In genomic region chr2:144331401-144332302, GRCm38 (mm10) we compare ENCODE assay signal across 8 mouse cellular contexts. TPM values are rescaled to one million over a fixed set of nuclear protein-coding genes. Genes with fewer than 3 reads are reported as not detected.
DNase-seq lines count a peak whose midpoint lies in the region; ATAC-seq and TF ChIP-seq lines count a peak whose summit lies in the region.

Ovol2 (minus strand) TSS chr2:144332146.

- WGBS in embryonic facial prominence, embryonic 11.5 days, result under 1% methylated on average over 62 of the region's 62 CpGs
- WGBS in hindbrain, embryonic 15.5 days, result under 1% methylated on average over 62 of the region's 62 CpGs
- WGBS in limb, embryonic 15.5 days, result 1% methylated on average over 62 of the region's 62 CpGs
- WGBS in midbrain, postnatal 0 days, result 1% methylated on average over 61 of the region's 62 CpGs

- no peaks in the 10 kb centered on the region for H3K9me3 ChIP-seq in embryonic facial prominence, embryonic 11.5 days (replicated peaks; ENCODE audit: control insufficient read depth, low read length)
- no peaks in the 10 kb centered on the region for H3K9me3 ChIP-seq in hindbrain, embryonic 15.5 days
- H3K9me3 ChIP-seq in limb, embryonic 15.5 days, result no peaks in the 10 kb centered on the region
- no peaks in the 10 kb centered on the region for H3K9me3 ChIP-seq in midbrain, postnatal 0 days (ENCODE audit: low read length)

- no peaks in the 10 kb centered on the region for H3K36me3 ChIP-seq in embryonic facial prominence, embryonic 11.5 days (replicated peaks; ENCODE audit: control insufficient read depth, insufficient read depth, low read depth, low read length)
- H3K36me3 ChIP-seq in hindbrain, embryonic 15.5 days, result no peaks in the 10 kb centered on the region
- H3K36me3 ChIP-seq in limb, embryonic 15.5 days, result no peaks in the 10 kb centered on the region
- no peaks in the 10 kb centered on the region for H3K36me3 ChIP-seq in midbrain, postnatal 0 days (ENCODE audit: insufficient read depth, low read length)

- peak within 1 kb of the TSS; percentile 37 for H3K9ac ChIP-seq in embryonic facial prominence, embryonic 11.5 days (replicated peaks; ENCODE audit: low read length)
- peak within 1 kb of the TSS; percentile 34; the same call in 1 of the 2 replicates for H3K9ac ChIP-seq in hindbrain, embryonic 15.5 days
- peak within 1 kb of the TSS; percentile 39 for H3K9ac ChIP-seq in limb, embryonic 15.5 days
- peak within 1 kb of the TSS; percentile 9; the same call in 1 of the 2 replicates for H3K9ac ChIP-seq in midbrain, postnatal 0 days (replicated peaks; ENCODE audit: low read length, poor library complexity, severe bottlenecking)

- H3K27me3 ChIP-seq in embryonic facial prominence, embryonic 11.5 days (ENCODE audit: control insufficient read depth, insufficient read depth, low read length), result peaks cover 44% of the 10 kb centered on the region
- H3K27me3 ChIP-seq in hindbrain, embryonic 15.5 days, result peaks cover 82% of the 10 kb centered on the region
- H3K27me3 ChIP-seq in limb, embryonic 15.5 days, result peaks cover 71% of the 10 kb centered on the region
- peaks cover 55% of the 10 kb centered on the region for H3K27me3 ChIP-seq in midbrain, postnatal 0 days (ENCODE audit: insufficient read depth, low read length)

- peak; percentile 28 for DNase-seq in right cerebral cortex, adult 18-20 months
- DNase-seq in right cerebral cortex, adult 2 months (ENCODE audit: low spot score in 2 of 2), result no peak
- DNase-seq in embryonic facial prominence, embryonic 11.5 days (ENCODE audit: low spot score), result peak; percentile 62
- DNase-seq in midbrain, postnatal 0 days (ENCODE audit: low spot score), result no peak
- no peak for DNase-seq in c-Kit-positive CD71-positive TER-119-positive erythroid progenitor cells, embryonic 14.5 days (ENCODE audit: low spot score)

- H3K27ac ChIP-seq in embryonic facial prominence, embryonic 11.5 days (replicated peaks; ENCODE audit: low read depth, low read length), result no peak within 1 kb of the TSS
- H3K27ac ChIP-seq in hindbrain, embryonic 15.5 days (replicated peaks), result no peak within 1 kb of the TSS
- H3K27ac ChIP-seq in limb, embryonic 15.5 days, result no peak within 1 kb of the TSS
- no peak within 1 kb of the TSS for H3K27ac ChIP-seq in midbrain, postnatal 0 days (ENCODE audit: low read depth, low read length)

- H3K4me2 ChIP-seq in embryonic facial prominence, embryonic 11.5 days (ENCODE audit: low read depth, low read length), result peak within 1 kb of the TSS; percentile 85
- peak within 1 kb of the TSS; percentile 96 for H3K4me2 ChIP-seq in hindbrain, embryonic 15.5 days
- peak within 1 kb of the TSS; percentile 99 for H3K4me2 ChIP-seq in limb, embryonic 15.5 days
- H3K4me2 ChIP-seq in midbrain, postnatal 0 days (ENCODE audit: low read depth, low read length, poor library complexity, severe bottlenecking), result peak within 1 kb of the TSS; percentile 77

- ATAC-seq in embryonic facial prominence, embryonic 11.5 days (replicated peaks; ENCODE audit: insufficient number of reproducible peaks, low FRiP score, low TSS enrichment, low read depth), result peak; percentile 30; the same call in 1 of the 2 replicates
- ATAC-seq in hindbrain, embryonic 15.5 days (ENCODE audit: low FRiP score, low read depth), result peak; percentile 47; the same call in 1 of the 2 replicates
- ATAC-seq in limb, embryonic 15.5 days (ENCODE audit: insufficient number of reproducible peaks, low FRiP score, low TSS enrichment, low read depth), result no peak
- peak; percentile 51 for ATAC-seq in midbrain, postnatal 0 days (ENCODE audit: low FRiP score)
- no peak for ATAC-seq in inflammation-experienced regulatory T-cells, adult 6 months

- TF ChIP-seq CTCF in midbrain, postnatal 0 days (IDR thresholded peaks at IDR 0.05), result no peak

- peak within 1 kb of the TSS; percentile 48 for H3K4me3 ChIP-seq in embryonic facial prominence, embryonic 11.5 days (ENCODE audit: low read depth, low read length)
- H3K4me3 ChIP-seq in hindbrain, embryonic 15.5 days, result peak within 1 kb of the TSS; percentile 50
- H3K4me3 ChIP-seq in limb, embryonic 15.5 days, result peak within 1 kb of the TSS; percentile 56
- H3K4me3 ChIP-seq in midbrain, postnatal 0 days (ENCODE audit: low read depth, low read length), result peak within 1 kb of the TSS; percentile 42

- H3K4me1 ChIP-seq in embryonic facial prominence, embryonic 11.5 days (ENCODE audit: control insufficient read depth, insufficient read depth, low read length), result peaks cover 9% of the 10 kb centered on the region
- H3K4me1 ChIP-seq in hindbrain, embryonic 15.5 days (replicated peaks), result peaks cover 32% of the 10 kb centered on the region
- peaks cover 39% of the 10 kb centered on the region for H3K4me1 ChIP-seq in limb, embryonic 15.5 days
- peaks cover 11% of the 10 kb centered on the region; the same call in 1 of the 2 replicates for H3K4me1 ChIP-seq in midbrain, postnatal 0 days (ENCODE audit: insufficient read depth, low read length)

RNA-seq across cellular contexts. Expression of gene Ovol2, which starts in this region (rescaled TPM):
- polyA plus RNA-seq in embryonic facial prominence, embryonic 11.5 days (2014; fragmentation: Nextera tagmentation; extraction: Ambion mirVana), result 0.53 and 0.63 TPM in 2 replicates
- polyA plus RNA-seq in hindbrain, embryonic 15.5 days (2015; fragmentation: Nextera tagmentation; extraction: Ambion mirVana), result not detected in 2 replicates
- polyA plus RNA-seq in limb, embryonic 15.5 days (2015; fragmentation: Nextera tagmentation; extraction: Ambion mirVana), result 1.6 and 2.3 TPM in 2 replicates
- total RNA-seq in midbrain, postnatal 0 days (2014; rRNA removed), result not detected in 2 replicates
- not detected in 2 replicates for polyA plus RNA-seq in midbrain, postnatal 0 days (2015; fragmentation: Nextera tagmentation; extraction: Ambion mirVana)
- not detected for polyA plus RNA-seq in inflammation-experienced regulatory T-cells, adult 6 months (2017; shearing (Covaris generic))

Comparison
In these comparisons a context has a peak if more than half of its experiments do, and no peak if none do; other contexts are left out.
1. Peak in DNase-seq, ATAC-seq, H3K4me3 ChIP-seq, H3K9ac ChIP-seq and H3K4me2 ChIP-seq in embryonic facial prominence, embryonic 11.5 days; RNA of the gene not detected or under 1 TPM.
2. Peak in ATAC-seq, H3K4me3 ChIP-seq, H3K9ac ChIP-seq and H3K4me2 ChIP-seq in hindbrain, embryonic 15.5 days; RNA of the gene not detected or under 1 TPM.
3. Peak in ATAC-seq, H3K4me3 ChIP-seq, H3K9ac ChIP-seq and H3K4me2 ChIP-seq in midbrain, postnatal 0 days; RNA of the gene not detected or under 1 TPM.